Mouse (Mus musculus) olfactory bulb, adult 2 months (tissue): Measurements from ENCODE around the gene BC004004. TPM values are rescaled to one million over a fixed set of nuclear protein-coding genes. Genes with fewer than 3 reads are reported as not detected.
"Not testable (repeated sequence)": the region's sequence is repeated elsewhere in the genome, so short reads cannot be mapped to it uniquely, and the experiment has no call there.

Source experiments
- H3K27ac ChIP-seq: fragments of 200-500 bp; 2 replicates; pipeline ENCODE4 v1.5.1; 2012; ENCODE audit warnings: low read depth, low read length; ENCODE audit not compliant: insufficient read depth
- H3K4me1 ChIP-seq: fragments of 200-500 bp; 2 replicates; pipeline ENCODE4 v1.6.1; 2012; ENCODE audit warnings: low read length; ENCODE audit not compliant: control insufficient read depth, insufficient read depth
- H3K4me3 ChIP-seq: fragments of 200-500 bp; 2 replicates; pipeline ENCODE4 v1.5.1; 2012; ENCODE audit warnings: mild to moderate bottlenecking, low read depth, low read length, moderate library complexity; ENCODE audit not compliant: insufficient read depth
- CTCF ChIP-seq: fragments of 200-500 bp; IDR thresholded peaks from 2 replicates; pipeline ENCODE4 v1.5.1; 2012; ENCODE audit warnings: low read depth, mild to moderate bottlenecking, low read length, moderate library complexity; ENCODE audit not compliant: insufficient read depth
- POLR2A ChIP-seq: fragments of 200-500 bp; IDR thresholded peaks from 2 replicates; pipeline ENCODE4 v1.6.1; 2012; ENCODE audit warnings: mild to moderate bottlenecking, low read depth, low read length, moderate library complexity; ENCODE audit not compliant: insufficient read depth
- WGBS: fragments of 180-500 bp; shearing (Covaris S2); methylation state at CpG from one replicate; pipeline ENCODE4 v1.1.7; 2018; 5-methylcytosine and 5-hydroxymethylcytosine counted together
- polyA plus RNA-seq: library from polyadenylated mRNA; stranded (reverse); fragments of >200 nt; gene quantifications from 2 replicates; pipeline ENCODE4 v1.2.4, GENCODE M21; 2012; ENCODE audit warnings: low replicate concordance; ENCODE audit not compliant: missing spikeins, insufficient read depth, insufficient read length

Gene BC004004
- polyA plus RNA-seq, 1 experiment: not detected

GRCm38 (mm10) chr17:29312082-29312481 is 43.5 kb downstream of the BC004004 start:
- TF ChIP-seq POLR2A: no peak
- TF ChIP-seq CTCF: no peak
- Histone ChIP-seq H3K4me1 (peaks cover 2% of the 10 kb centered on the region; the same call in 1 of the 2 replicates), H3K27ac (no peak overlapping the region), H3K4me3 (no peak overlapping the region)
- 94% methylated on average over 2 of the region's 2 CpGs for WGBS

DNA sequence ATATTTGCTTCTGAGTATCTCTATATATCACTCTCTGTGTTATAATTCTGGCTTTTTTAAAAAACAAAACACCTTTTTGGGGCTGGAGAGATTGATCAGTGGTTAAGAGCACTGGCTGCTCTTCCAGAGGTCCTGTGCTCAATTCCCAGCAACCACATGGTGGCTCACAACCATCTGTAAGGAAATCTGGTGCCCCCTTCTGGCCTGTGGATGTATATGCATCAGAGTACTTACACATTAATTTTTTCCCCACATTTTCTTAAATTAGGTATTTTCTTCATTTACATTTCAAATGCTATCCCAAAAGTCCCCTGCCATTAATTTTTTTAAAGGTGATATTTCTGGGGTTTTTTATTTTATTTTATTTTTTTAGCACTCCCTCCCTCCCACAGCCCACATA is 44.7 kb downstream of the BC004004 start:
- TF ChIP-seq CTCF (no peak), POLR2A (no peak)
- Histone ChIP-seq H3K27ac (no peak overlapping the region), H3K4me1 (peaks cover 2% of the 10 kb centered on the region; the same call in 1 of the 2 replicates), H3K4me3 (no peak overlapping the region)

GRCm38 (mm10) chr17:29315672-29316465 is 47.3 kb downstream of the BC004004 start:
- 69% methylated on average over 9 of the region's 9 CpGs for WGBS
- H3K4me1 ChIP-seq: peaks cover 2% of the 10 kb centered on the region; the same call in 1 of the 2 replicates
- no peak for TF ChIP-seq CTCF
- TF ChIP-seq POLR2A: no peak

DNA sequence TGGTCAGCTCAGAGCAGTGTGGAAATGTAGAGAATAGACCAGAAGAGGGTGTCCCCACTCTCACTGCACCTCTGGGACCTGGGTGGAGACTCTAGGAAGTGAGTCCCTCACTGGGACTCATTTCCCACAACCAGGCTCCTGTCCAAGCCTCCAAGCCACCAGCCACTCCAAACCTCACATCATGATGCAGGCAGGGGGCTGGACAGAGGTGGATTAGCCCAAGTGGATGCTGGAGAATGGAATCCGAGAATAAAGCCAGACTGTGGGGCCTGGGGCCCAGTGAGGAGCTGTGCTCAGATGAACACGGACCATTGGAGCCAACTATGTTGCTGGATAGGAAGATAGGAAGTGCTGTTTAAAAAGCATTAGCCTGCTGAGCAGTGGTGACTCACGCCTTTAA is 48.3 kb downstream of the BC004004 start:
- TF ChIP-seq POLR2A (no peak), CTCF (no peak)
- WGBS: 82% methylated on average over 3 of the region's 3 CpGs
- Histone ChIP-seq H3K27ac (no peak overlapping the region), H3K4me3 (no peak overlapping the region), H3K4me1 (peaks cover 2% of the 10 kb centered on the region; the same call in 1 of the 2 replicates)

More at GRCm38 (mm10) chr17:29315672-29316465, 47.3 kb downstream of the BC004004 start:
- Histone ChIP-seq H3K4me3 (no peak overlapping the region), H3K27ac (no peak overlapping the region)

DNA sequence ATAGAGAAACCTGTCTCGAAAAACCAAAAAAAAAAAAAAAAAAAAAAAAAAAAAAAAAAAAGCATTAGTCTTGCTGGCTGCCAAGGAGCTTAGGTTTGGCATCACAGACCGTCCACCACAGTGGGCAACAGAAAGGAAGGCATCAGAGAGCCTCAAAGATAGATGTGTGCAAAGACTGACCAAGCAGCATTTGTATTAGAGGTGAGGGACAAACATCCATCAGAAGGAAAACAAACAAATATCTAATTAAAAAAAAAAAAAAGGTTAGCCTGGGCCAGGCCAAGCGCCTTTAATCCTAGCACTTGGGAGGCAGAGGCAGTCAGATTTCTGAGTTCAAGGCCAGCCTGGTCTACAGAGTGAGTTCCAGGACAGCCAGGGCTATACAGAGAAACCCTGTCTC is 48.8 kb downstream of the BC004004 start, which contains the start of gene Pi16:
Pi16 (plus strand) TSS at position 301 of the 400 bp plus-strand sequence.
- 80% methylated on average over 3 of the region's 3 CpGs for WGBS

DNA sequence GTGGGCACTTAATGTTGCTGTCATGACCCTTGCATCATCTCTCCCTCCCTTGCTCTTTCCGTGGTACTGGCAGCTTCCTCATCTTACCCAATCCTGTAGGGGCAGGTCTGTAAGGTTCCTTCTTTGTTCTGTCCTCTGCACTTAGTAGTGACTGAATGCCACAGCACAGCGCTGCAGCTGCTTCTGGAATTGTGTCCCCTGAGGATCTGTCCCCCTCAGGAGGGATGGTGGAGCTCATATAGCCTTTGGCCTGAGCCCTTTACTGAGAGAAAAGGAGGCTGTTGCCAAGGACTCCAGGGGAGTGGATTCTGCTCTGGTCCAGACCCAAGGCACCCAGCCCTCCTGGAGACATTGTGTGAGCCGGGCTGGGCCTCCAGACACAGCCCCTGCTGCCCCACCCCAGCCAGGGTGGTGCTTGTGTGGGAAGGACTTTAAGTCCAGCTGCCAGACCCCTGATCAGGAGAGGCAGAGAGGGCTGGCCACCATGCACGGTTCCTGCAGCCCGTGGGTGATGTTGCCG is 50.2 kb downstream of the BC004004 start:
- H3K4me1 ChIP-seq: peaks cover 2% of the 10 kb centered on the region; the same call in 1 of the 2 replicates

More for the DNA sequence above, 48.8 kb downstream of the BC004004 start, which contains the start of gene Pi16:
- H3K27ac ChIP-seq, H3K4me3 ChIP-seq, H3K4me1 ChIP-seq: not testable (repeated sequence)

DNA sequence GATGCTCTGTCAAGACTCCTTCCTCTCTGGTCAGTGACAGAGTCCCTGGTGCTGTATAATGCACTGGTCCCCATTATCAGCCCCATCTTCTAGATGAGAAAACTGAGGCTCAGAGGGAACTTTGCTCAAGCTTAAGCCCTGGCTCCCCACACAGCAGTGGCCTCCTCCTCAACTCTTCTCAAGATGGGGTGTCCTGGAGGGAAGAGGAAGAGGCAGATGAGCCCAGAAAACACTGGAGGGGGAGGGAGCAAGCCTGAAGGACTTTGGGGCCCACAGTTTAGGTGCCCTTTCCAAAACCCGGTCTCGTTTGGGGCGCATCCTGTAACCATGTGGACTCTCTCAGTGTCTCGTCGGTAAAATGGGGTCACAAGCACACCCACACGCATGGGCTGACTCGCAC is 50.9 kb downstream of the BC004004 start:
- Histone ChIP-seq H3K4me3 (no peak overlapping the region), H3K4me1 (peaks cover 2% of the 10 kb centered on the region; the same call in 1 of the 2 replicates), H3K27ac (no peak overlapping the region)
- WGBS: 92% methylated on average over 7 of the region's 7 CpGs
- TF ChIP-seq CTCF: no peak
- TF ChIP-seq POLR2A: no peak

More for the DNA sequence above, 50.2 kb downstream of the BC004004 start:
- TF ChIP-seq CTCF (no peak), POLR2A (no peak)
- 78% methylated on average over 6 of the region's 6 CpGs for WGBS
- H3K4me3 ChIP-seq: no peak overlapping the region
- H3K27ac ChIP-seq: no peak overlapping the region

DNA sequence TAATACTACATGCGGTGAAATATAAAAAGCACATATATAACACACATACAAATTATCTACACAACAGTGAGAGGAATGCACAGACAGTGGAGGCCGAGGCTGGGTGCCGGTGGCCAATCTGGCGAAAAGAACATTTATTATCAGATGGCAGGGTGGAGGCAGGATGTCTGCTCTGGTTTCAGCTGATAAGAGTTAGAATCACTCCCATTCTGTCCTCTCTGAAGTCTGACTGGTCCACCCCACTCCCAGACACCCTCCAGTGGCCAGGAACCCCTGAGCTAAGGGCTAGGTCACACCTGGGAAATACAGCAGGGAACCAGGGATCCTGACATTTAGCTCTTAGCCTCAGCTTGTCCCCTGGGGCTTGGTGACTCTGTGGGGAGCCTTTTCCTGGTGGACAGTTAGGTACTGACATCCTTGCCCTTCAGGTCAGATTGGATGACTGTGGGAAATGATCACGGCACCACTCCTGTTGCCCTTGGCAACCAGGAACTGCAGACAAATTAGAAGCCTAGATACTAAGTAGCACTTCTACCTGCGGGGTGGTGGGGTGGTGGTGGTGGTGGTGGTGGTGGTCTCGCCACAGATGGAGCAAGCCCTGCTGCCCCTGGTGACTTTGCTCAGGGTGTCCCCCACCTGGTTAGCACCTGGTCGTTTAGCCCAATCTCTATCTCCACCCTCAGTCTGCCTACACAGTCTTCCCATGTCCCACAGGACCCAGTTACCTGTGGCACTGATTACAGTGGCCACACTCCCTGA is 51.5 kb downstream of the BC004004 start:
- no peak overlapping the region for H3K27ac ChIP-seq
- TF ChIP-seq CTCF: no peak
- TF ChIP-seq POLR2A: no peak
- peaks cover 2% of the 10 kb centered on the region; the same call in 1 of the 2 replicates for H3K4me1 ChIP-seq
- no peak overlapping the region for H3K4me3 ChIP-seq
- WGBS: 84% methylated on average over 8 of the region's 8 CpGs
